Mouse (Mus musculus) neural tube, embryonic 13.5 days (tissue): ENCODE results near the gene Col4a1. TPM values are rescaled to one million over a fixed set of nuclear protein-coding genes. Genes with fewer than 3 reads are reported as not detected.

Experiments used
- ATAC-seq: fragments of 200-750 bp; cut with Nextera tagmentation; 2 replicates; pipeline ENCODE4 v1.8.0; 2017; ENCODE audit warnings: low read depth, mild to moderate bottlenecking, moderate TSS enrichment, moderate library complexity
- H3K27ac ChIP-seq: fragments of 300-500 bp; sonication (generic); replicated peaks from 2 replicates; pipeline ENCODE4 v1.5.1; 2015; ENCODE audit warnings: moderate library complexity, mild to moderate bottlenecking, inconsistent platforms
- H3K27me3 ChIP-seq: fragments of 300-500 bp; sonication (generic); 2 replicates; pipeline ENCODE4 v1.6.1; 2015; ENCODE audit warnings: mild to moderate bottlenecking, inconsistent platforms
- H3K36me3 ChIP-seq: fragments of 300-500 bp; sonication (generic); 2 replicates; pipeline ENCODE4 v1.6.1; 2015; ENCODE audit warnings: mild to moderate bottlenecking, inconsistent platforms
- H3K4me1 ChIP-seq: fragments of 300-500 bp; sonication (generic); replicated peaks from 2 replicates; pipeline ENCODE4 v1.6.1; 2015; ENCODE audit warnings: inconsistent platforms
- H3K4me2 ChIP-seq: fragments of 300-500 bp; sonication (generic); 2 replicates; pipeline ENCODE4 v1.6.1; 2015; ENCODE audit warnings: inconsistent platforms, mild to moderate bottlenecking, moderate library complexity
- H3K4me3 ChIP-seq: fragments of 300-500 bp; sonication (generic); 2 replicates; pipeline ENCODE4 v1.5.1; 2015; ENCODE audit warnings: mild to moderate bottlenecking, inconsistent platforms
- H3K9ac ChIP-seq: fragments of 300-500 bp; sonication (generic); 2 replicates; pipeline ENCODE4 v1.6.1; 2015; ENCODE audit warnings: moderate library complexity, mild to moderate bottlenecking, inconsistent platforms
- H3K9me3 ChIP-seq: fragments of 300-500 bp; sonication (generic); 2 replicates; pipeline ENCODE4 v1.6.1; 2016; ENCODE audit warnings: inconsistent platforms
- WGBS: fragments of 180-500 bp; shearing (Covaris S2); methylation state at CpG from one replicate; pipeline ENCODE4 v1.1.7; 2015; 5-methylcytosine and 5-hydroxymethylcytosine counted together
- polyA plus RNA-seq: library from polyadenylated mRNA; unstranded; fragments of >200 nt; fragmentation: Nextera tagmentation; extraction: Ambion mirVana; gene quantifications from 2 replicates; pipeline ENCODE4 v1.2.1, GENCODE M21; 2015

Gene Col4a1
- polyA plus RNA-seq, 1 experiment from 2014 or later, result 108 TPM

DNA sequence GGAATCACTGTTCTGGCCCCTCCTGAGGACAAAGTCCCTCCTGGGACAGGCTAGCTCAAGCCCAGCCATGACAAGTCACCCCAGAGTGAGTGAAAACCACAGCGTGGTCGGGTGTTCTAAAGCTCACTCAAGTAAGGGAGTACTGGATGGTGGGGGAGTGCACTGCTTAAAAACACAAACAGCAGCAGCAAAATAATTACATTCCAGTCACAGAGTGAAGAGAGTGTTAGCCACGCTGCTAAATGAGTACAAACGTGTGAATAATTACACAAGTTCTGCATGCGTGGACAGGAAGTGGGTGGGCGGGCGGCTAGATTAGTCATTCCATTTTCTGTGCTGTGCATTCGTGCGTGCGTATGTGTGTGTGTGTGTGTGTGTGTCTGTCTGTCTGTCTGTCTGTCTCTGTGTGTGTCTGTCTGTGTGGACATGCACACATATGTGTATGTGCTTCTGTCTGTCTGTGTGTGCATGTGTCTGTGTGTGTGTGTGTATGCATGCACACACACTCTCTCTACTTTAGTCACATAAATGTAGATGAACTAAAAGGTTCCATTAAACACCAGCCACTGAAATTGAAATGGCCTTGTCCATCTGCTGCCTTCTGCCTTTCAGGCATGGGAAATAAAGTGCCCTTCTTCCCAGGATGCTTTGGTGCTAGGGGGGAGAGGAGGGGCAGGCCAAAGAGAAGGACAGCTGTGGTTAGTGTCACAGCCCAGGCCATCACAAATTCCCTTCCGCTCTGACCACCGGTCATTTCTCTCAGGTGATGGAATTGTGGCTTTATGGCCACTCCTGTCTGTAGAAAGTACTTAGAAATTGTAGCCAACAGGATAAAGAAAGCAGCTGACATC, 109.1 kb downstream of the Col4a1 start:
- WGBS, result 60% methylated on average over 12 of the region's 12 CpGs
- Histone ChIP-seq H3K9ac (no peak overlapping the region), H3K4me3 (no peak overlapping the region), H3K4me2 (no peak overlapping the region), H3K4me1 (peaks cover 15% of the 10 kb centered on the region), H3K27ac (peak overlapping the region; percentile 62; the same call in 1 of the 2 replicates), H3K36me3 (no peaks in the 10 kb centered on the region), H3K27me3 (no peaks in the 10 kb centered on the region), H3K9me3 (no peaks in the 10 kb centered on the region)
- peak; percentile 62 for ATAC-seq

DNA sequence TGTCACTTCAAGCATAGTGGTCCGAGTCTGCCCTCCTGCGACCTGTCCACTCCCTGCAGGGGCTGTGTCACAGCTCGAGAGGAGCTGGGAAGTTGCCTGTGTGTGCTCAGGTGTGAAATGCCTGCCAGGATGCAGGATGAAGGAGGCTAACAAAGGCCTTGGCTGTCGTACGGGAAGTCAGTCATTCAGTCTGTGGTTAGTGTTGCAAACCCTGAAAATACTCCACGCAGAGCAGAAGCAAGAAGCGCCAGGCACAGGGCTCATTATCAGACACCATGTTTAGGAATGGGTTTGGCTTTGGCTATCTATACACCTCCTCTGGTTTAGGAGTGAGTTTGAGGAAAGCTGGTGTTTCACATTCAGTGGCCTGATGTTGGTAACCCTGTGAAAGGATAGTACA, 114.0 kb downstream of the Col4a1 start:
- H3K36me3 ChIP-seq, result no peaks in the 10 kb centered on the region
- H3K27ac ChIP-seq, result no peak overlapping the region
- no peak overlapping the region for H3K4me2 ChIP-seq
- H3K9me3 ChIP-seq, result no peaks in the 10 kb centered on the region
- H3K4me1 ChIP-seq, result peaks cover 10% of the 10 kb centered on the region
- ATAC-seq, result no peak
- no peak overlapping the region for H3K4me3 ChIP-seq
- 85% methylated on average over 7 of the region's 7 CpGs for WGBS
- H3K9ac ChIP-seq, result no peak overlapping the region
- H3K27me3 ChIP-seq, result no peaks in the 10 kb centered on the region

DNA sequence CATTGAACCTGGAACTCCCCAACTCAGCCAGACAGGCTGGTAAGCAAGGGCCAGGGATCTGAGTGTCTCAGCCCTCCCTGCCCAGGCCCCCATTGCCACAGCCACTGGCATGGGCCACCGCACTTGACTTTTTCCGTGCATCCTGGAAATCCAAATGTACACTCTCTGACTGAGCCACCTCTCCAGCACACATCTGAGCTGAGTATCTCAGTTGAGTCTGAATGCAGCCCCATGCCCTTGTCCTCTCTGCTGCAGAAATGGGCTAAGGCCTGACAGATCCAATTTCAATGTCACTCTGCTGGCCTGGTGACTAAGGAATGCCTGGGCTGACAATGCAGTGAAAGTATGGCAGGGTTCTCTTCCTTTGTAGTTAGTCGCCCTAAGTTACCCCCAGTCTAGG, 114.6 kb downstream of the Col4a1 start:
- no peak overlapping the region for H3K4me3 ChIP-seq
- ATAC-seq, result no peak
- no peaks in the 10 kb centered on the region for H3K36me3 ChIP-seq
- 0 out of 2 replicates have a peak, but pooled peaks cover 5% of the 10 kb centered on the region for H3K4me1 ChIP-seq
- WGBS, result 74% methylated on average over 3 of the region's 3 CpGs
- H3K27ac ChIP-seq, result no peak overlapping the region
- H3K9me3 ChIP-seq, result no peaks in the 10 kb centered on the region
- H3K4me2 ChIP-seq, result no peak overlapping the region
- no peak overlapping the region for H3K9ac ChIP-seq
- H3K27me3 ChIP-seq, result no peaks in the 10 kb centered on the region

DNA sequence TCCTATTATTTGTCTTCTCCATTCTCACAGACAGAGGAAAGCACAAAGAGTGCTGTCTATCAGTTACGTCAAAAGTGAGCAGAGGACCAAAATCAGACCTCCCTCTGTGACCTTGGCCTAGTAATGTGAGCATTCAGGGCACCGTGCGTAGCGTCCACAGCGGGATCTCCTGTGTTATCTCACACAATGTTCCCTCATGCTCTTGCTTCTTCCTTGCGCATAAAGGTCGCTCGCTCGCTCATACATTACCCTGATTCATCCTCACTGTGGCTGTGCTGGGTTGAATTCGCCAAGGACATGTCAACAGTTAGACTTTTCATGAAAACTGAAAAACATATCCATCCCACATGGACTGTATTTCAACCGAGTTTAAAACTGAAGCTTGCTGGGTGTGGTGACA, 115.4 kb downstream of the Col4a1 start:
- no peak overlapping the region for H3K9ac ChIP-seq
- no peak overlapping the region for H3K27ac ChIP-seq
- no peak overlapping the region for H3K4me2 ChIP-seq
- H3K4me1 ChIP-seq, result 0 out of 2 replicates have a peak, but pooled peaks cover 3% of the 10 kb centered on the region
- WGBS, result 87% methylated on average over 11 of the region's 11 CpGs
- ATAC-seq, result no peak
- H3K4me3 ChIP-seq, result no peak overlapping the region
- no peaks in the 10 kb centered on the region for H3K9me3 ChIP-seq
- no peaks in the 10 kb centered on the region for H3K27me3 ChIP-seq
- no peaks in the 10 kb centered on the region for H3K36me3 ChIP-seq

DNA sequence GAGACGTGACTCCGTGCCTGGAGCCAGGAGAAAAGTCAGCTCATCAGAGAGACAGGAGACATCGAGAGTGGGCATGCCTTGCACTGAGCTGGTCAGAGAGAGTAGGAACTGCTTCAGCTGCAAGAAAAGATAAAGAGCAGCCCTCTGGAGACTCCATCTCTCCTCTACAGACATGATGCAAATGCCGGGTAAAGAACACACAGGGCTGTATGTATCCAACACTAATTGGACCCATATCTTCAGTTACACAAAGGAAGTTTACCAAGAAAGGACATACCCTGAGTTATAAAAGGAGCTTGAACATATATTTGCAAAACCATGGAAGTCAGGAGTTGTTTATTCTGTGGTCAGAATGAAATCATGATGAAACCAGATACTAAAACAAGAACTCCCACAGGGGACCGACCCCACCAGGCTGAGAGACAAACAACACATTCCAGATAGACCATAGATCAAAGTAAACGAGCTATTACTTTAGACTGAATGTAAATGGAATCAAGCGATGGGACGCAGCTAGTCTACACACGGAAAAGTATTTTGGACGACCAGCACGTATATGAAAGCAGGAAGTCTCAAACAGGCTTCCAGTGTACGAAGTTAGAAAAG, 119.8 kb downstream of the Col4a1 start:
- H3K4me3 ChIP-seq, result no peak overlapping the region
- H3K4me2 ChIP-seq, result no peak overlapping the region
- H3K9ac ChIP-seq, result no peak overlapping the region
- no peak for ATAC-seq
- H3K4me1 ChIP-seq, result peaks cover 12% of the 10 kb centered on the region
- H3K9me3 ChIP-seq, result no peaks in the 10 kb centered on the region
- H3K27ac ChIP-seq, result no peak overlapping the region
- peaks cover 13% of the 10 kb centered on the region; the same call in 1 of the 2 replicates for H3K27me3 ChIP-seq
- no peaks in the 10 kb centered on the region for H3K36me3 ChIP-seq
- WGBS, result 57% methylated on average over 12 of the region's 12 CpGs

DNA sequence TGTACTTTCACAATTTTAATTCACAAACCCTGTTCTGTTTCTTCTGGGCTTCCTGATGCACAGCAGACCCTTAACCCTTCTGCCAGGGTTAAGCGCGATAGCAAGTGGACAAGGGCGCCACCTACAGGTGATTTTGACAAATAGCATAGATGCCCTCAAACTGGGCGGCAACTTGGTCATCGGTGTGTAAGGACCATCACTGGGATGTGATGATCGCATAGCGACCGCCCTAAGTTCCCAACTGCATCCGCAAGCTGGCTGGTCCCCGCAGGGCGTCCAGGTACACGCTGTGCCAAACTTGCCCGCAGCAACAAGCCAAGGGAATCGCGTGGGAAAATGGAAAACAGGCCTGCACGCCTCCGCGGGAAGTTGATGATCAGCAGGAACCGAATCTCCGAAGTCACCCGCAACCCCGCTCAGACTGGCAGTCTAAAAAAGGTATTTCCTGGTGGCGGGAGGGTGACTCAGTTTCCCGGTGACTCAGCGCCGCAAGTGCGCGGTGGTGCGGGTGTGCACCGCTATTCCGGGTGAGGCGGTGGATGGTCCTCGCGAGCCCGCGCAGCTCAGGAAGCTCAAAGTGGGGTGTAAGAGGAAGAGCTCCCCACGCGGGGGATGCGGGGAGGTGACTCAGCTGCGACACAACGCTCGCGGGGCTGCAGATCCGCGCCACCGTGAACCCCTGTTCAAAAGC, 124.9 kb downstream of the Col4a1 start:
- peaks cover 12% of the 10 kb centered on the region for H3K4me1 ChIP-seq
- H3K36me3 ChIP-seq, result no peaks in the 10 kb centered on the region
- H3K4me3 ChIP-seq, result peak overlapping the region; percentile 43
- no peak overlapping the region for H3K27ac ChIP-seq
- H3K4me2 ChIP-seq, result peak overlapping the region; percentile 85
- under 1% methylated on average over 46 of the region's 46 CpGs for WGBS
- H3K9ac ChIP-seq, result peak overlapping the region; percentile 63
- peak; percentile 67 for ATAC-seq
- H3K9me3 ChIP-seq, result no peaks in the 10 kb centered on the region
- H3K27me3 ChIP-seq, result peaks cover 20% of the 10 kb centered on the region; the same call in 1 of the 2 replicates

DNA sequence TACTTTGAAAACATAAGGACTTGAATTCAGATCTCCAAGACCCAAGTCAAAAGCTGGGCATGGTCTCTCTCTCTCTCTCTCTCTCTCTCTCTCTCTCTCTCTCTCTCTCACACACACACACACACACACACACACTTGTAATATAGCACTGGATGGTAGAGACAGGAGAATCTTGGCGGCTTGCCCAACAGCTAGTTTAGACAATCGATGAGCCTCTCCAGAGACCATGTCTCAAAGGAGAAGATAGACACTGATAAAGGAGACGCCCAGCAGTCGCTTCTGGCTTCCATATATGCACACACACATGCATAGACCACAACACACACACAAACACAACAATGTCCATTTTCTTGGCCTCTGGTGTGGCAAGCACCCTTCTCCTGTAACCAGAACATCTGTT, 126.2 kb downstream of the Col4a1 start:
- Histone ChIP-seq H3K36me3 (no peaks in the 10 kb centered on the region), H3K4me3 (no peak overlapping the region), H3K27ac (no peak overlapping the region), H3K4me1 (peaks cover 19% of the 10 kb centered on the region), H3K4me2 (no peak overlapping the region), H3K9me3 (no peaks in the 10 kb centered on the region), H3K27me3 (peaks cover 20% of the 10 kb centered on the region; the same call in 1 of the 2 replicates), H3K9ac (no peak overlapping the region)
- ATAC-seq, result no peak
- WGBS, result 66% methylated on average over 4 of the region's 4 CpGs

DNA sequence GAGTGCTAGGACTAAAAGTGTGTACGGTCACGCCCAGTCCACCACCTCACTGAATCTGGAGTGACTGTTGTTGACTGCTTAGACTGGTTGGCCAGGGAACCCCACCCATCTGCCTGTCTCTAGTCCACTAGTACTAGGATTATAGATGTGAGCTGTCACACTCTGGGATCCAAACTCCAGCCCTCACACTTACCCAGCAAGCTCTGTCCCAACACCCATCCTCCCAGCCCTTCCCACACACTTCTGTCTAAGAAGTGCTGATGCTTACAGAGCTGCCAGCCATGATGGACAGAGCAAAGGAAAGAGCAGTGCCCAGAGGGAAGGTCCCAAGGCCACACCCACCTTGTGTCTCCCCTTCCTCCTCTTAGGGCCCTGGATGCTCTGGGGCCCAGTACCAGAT, 127.0 kb downstream of the Col4a1 start:
- H3K9ac ChIP-seq, result no peak overlapping the region
- 95% methylated on average over 2 of the region's 2 CpGs for WGBS
- no peak overlapping the region for H3K4me3 ChIP-seq
- ATAC-seq, result no peak
- peaks cover 27% of the 10 kb centered on the region for H3K4me1 ChIP-seq
- no peaks in the 10 kb centered on the region for H3K9me3 ChIP-seq
- H3K27ac ChIP-seq, result no peak overlapping the region
- no peak overlapping the region for H3K4me2 ChIP-seq
- H3K27me3 ChIP-seq, result peaks cover 20% of the 10 kb centered on the region; the same call in 1 of the 2 replicates
- H3K36me3 ChIP-seq, result no peaks in the 10 kb centered on the region

DNA sequence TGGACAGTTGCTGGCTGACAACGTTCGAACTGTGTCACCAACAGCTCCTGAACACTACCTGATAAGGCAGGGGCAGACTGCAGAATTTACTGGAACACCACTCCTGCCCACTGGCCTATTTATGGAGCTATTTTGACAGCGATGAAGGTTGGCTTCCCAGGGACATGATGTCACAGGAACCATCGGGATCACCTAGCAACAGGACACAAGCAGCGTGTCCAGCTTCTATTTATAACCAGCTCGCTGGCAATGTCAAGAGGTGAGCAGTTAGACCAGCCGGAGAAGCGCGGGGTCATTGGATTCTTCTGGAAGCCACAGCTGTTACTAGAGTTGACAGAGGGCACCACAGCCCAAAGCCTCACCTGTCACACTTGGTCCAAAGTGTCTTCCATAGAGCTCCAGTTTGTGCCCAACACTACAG, 129.0 kb downstream of the Col4a1 start:
- H3K4me1 ChIP-seq, result peaks cover 27% of the 10 kb centered on the region
- no peak overlapping the region for H3K4me2 ChIP-seq
- no peak overlapping the region for H3K4me3 ChIP-seq
- H3K9ac ChIP-seq, result no peak overlapping the region
- no peaks in the 10 kb centered on the region for H3K36me3 ChIP-seq
- no peak for ATAC-seq
- H3K27ac ChIP-seq, result no peak overlapping the region
- H3K9me3 ChIP-seq, result no peaks in the 10 kb centered on the region
- peaks cover 15% of the 10 kb centered on the region; the same call in 1 of the 2 replicates for H3K27me3 ChIP-seq
- WGBS, result 60% methylated on average over 9 of the region's 9 CpGs

DNA sequence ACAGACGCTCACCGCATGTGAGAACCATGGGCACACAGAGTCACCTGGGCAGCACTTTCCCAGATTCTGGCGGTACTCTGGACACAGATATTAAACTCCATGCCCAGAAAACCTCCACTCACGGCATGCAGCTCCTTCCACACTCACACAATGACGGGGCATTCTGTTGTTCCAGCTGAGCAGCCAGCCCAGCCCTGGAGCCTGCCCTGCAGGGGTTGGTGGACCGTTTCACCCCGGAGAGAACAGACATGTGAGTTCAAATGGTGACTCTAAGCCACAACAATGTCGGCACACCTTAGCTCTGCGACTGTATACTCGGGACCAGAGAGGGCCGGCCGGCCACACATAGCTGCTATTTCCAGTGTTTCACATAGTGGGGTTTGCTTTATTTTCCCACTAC, 130.0 kb downstream of the Col4a1 start:
- Histone ChIP-seq H3K9me3 (no peaks in the 10 kb centered on the region), H3K36me3 (no peaks in the 10 kb centered on the region), H3K4me3 (no peak overlapping the region), H3K4me1 (peaks cover 16% of the 10 kb centered on the region), H3K9ac (no peak overlapping the region), H3K27ac (no peak overlapping the region), H3K4me2 (no peak overlapping the region), H3K27me3 (peaks cover 5% of the 10 kb centered on the region; the same call in 1 of the 2 replicates)
- ATAC-seq, result no peak
- WGBS, result 74% methylated on average over 12 of the region's 12 CpGs

DNA sequence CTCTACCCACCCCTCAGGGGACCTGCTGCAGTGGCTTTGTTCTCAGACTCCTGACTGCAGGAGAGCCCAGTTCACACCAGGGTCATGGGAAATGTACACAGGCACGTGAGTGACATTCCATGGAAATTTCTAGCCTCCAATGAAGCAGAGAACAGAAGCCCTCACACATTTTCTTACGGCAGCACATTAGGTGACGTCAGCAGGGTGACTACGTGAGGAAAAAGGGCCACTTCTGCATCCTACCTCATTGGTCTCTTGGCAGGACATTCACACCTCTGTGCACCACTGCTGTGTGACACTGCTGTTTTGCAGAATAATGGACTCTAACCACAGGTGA, 130.5 kb downstream of the Col4a1 start:
- H3K4me3 ChIP-seq, result no peak overlapping the region

More for the DNA sequence above, 130.5 kb downstream of the Col4a1 start:
- no peak overlapping the region for H3K27ac ChIP-seq
- no peak overlapping the region for H3K9ac ChIP-seq
- ATAC-seq, result no peak
- no peaks in the 10 kb centered on the region for H3K36me3 ChIP-seq
- H3K4me2 ChIP-seq, result no peak overlapping the region
- peaks cover 15% of the 10 kb centered on the region for H3K4me1 ChIP-seq
- H3K27me3 ChIP-seq, result peaks cover 5% of the 10 kb centered on the region; the same call in 1 of the 2 replicates
- 32% methylated on average over 4 of the region's 4 CpGs for WGBS
- no peaks in the 10 kb centered on the region for H3K9me3 ChIP-seq
